Mouse (Mus musculus) CD4-positive naive resting alpha-beta T cell, adult 76 days (primary cell): ENCODE results near the gene Sectm1b. TPM values are rescaled to one million over a fixed set of nuclear protein-coding genes. Genes with fewer than 3 reads are reported as not detected.

Experiments
- total RNA-seq: library from RNA; stranded (reverse); gene quantifications from one replicate; pipeline ENCODE4 v1.2.4, GENCODE M21; 2023

Gene Sectm1b
- total RNA-seq, result not detected

GRCm38 (mm10) chr11:121063379-121063778, at the start of gene Sectm1b:
Sectm1b (minus strand) TSS chr11:121063569.

GRCm38 (mm10) chr11:121081120-121081519, 17.8 kb upstream of the Sectm1b start, which contains the start of gene Sectm1a:
Sectm1a (minus strand) TSS chr11:121081220.

GRCm38 (mm10) chr11:121039302-121039701, 24.1 kb downstream of the Sectm1b start, which contains the start of gene Cd7:
Cd7 (minus strand) TSS chr11:121039418.

Other genes with a start within 250 kb of the Sectm1b start
- 142 TPM for gene Fasn, start 239.0 kb downstream of the Sectm1b start, total RNA-seq
- gene Ccdc57, start 130.7 kb downstream of the Sectm1b start, total RNA-seq, result 0.44 TPM
- gene Slc16a3, start 115.1 kb downstream of the Sectm1b start, total RNA-seq, result 7.7 TPM
- gene Csnk1d, start 72.2 kb downstream of the Sectm1b start, total RNA-seq, result 153 TPM
- 85.4 TPM for gene Cd7, start 24.2 kb downstream of the Sectm1b start, total RNA-seq
- gene Sectm1a, start 17.7 kb upstream of the Sectm1b start, total RNA-seq, result not detected
- gene Tex19.2, start 55.1 kb upstream of the Sectm1b start, total RNA-seq, result not detected
- not detected for gene Tex19.1, start 82.6 kb upstream of the Sectm1b start, total RNA-seq
- not detected for gene Uts2r, start 96.7 kb upstream of the Sectm1b start, total RNA-seq
- gene Hexdc, start 140.9 kb upstream of the Sectm1b start, total RNA-seq, result 10.1 TPM
- 6.1 TPM for gene Ogfod3, start 141.1 kb upstream of the Sectm1b start, total RNA-seq
- gene Cybc1, start 165.8 kb upstream of the Sectm1b start, total RNA-seq, result 44.8 TPM
- 26.6 TPM for gene Narf, start 173.7 kb upstream of the Sectm1b start, total RNA-seq
- 31.3 TPM for gene Foxk2, start 196.4 kb upstream of the Sectm1b start, total RNA-seq